Mouse (Mus musculus): ENCODE measurements around the gene Gm4070. TPM values are rescaled to one million over a fixed set of nuclear protein-coding genes. Genes with fewer than 3 reads are reported as not detected.
"Not testable (repeated sequence)": the region's sequence is repeated elsewhere in the genome, so short reads cannot be mapped to it uniquely, and the experiment has no call there.

The Gm4070 gene
- total RNA-seq (2014; fragmentation: Nextera tagmentation) (0.23 and 3.7 TPM in 2 replicates), total RNA-seq (2017) (1.6 and 2.7 TPM in 2 replicates), polyA plus RNA-seq (2012) (not detected in 2 replicates)

- not testable (repeated sequence) for H3K27me3 ChIP-seq (ENCODE audit: insufficient read depth, low read length); DNase-seq (ENCODE audit: low spot score); H3K4me1 ChIP-seq (ENCODE audit: insufficient read depth, low read depth, low read length); H3K9me3 ChIP-seq (replicated peaks); H3K36me3 ChIP-seq (replicated peaks); H3K4me3 ChIP-seq (ENCODE audit: low read depth, low read length)
- peak; percentile 49 for ATAC-seq (ENCODE audit: extremely low read depth, insufficient number of reproducible peaks, low FRiP score, poor library complexity, severe bottlenecking)
Measured at GRCm38 (mm10) chr7:105953812-105954211, at the start of gene Gm4070. TSS of gene Gm4070 (minus strand) at chr7:105953967.

- DNase-seq (ENCODE audit: low spot score); H3K4me1 ChIP-seq (ENCODE audit: insufficient read depth, low read depth, low read length); H3K27me3 ChIP-seq (ENCODE audit: insufficient read depth, low read length); H3K36me3 ChIP-seq (replicated peaks); H3K9me3 ChIP-seq (replicated peaks); H3K4me3 ChIP-seq (ENCODE audit: low read depth, low read length); ATAC-seq (ENCODE audit: extremely low read depth, insufficient number of reproducible peaks, low FRiP score, poor library complexity, severe bottlenecking): not testable (repeated sequence)
Measured at GRCm38 (mm10) chr7:105954540-105954939, 773 bp upstream of the Gm4070 start.

GRCm38 (mm10) chr7:105952408-105952807, 1.4 kb downstream of the Gm4070 start:
- ATAC-seq (ENCODE audit: extremely low read depth, insufficient number of reproducible peaks, low FRiP score, poor library complexity, severe bottlenecking) = peak; percentile 45; the same call in 1 of the 2 replicates
- H3K27me3 ChIP-seq (ENCODE audit: insufficient read depth, low read length); H3K4me3 ChIP-seq (ENCODE audit: low read depth, low read length); H3K9me3 ChIP-seq (replicated peaks); H3K36me3 ChIP-seq (replicated peaks); DNase-seq (ENCODE audit: low spot score); H3K4me1 ChIP-seq (ENCODE audit: insufficient read depth, low read depth, low read length): not testable (repeated sequence)

DNA sequence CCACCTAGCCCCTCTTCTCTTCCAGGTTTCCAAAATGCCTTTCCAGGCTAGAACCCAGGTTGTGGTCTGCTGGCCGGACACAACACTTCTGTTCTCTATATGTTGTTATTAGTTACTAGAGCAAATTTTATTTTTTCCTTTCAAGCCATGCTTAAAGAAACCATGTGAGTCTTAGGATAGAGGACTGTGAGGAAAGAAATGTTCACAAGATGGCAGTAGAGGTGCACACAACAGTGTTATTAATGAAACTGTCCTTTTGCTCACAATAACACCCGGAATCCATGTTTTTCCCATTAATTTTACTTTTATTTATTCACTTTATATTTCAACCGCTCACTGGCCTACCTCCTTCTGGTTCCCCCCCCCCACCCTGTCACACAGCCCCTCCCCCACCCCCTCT, 8.5 kb downstream of the Gm4070 start:
- H3K36me3 ChIP-seq (replicated peaks); H3K9me3 ChIP-seq (replicated peaks); DNase-seq (ENCODE audit: low spot score); H3K4me3 ChIP-seq (ENCODE audit: low read depth, low read length); H3K27me3 ChIP-seq (ENCODE audit: insufficient read depth, low read length); H3K4me1 ChIP-seq (ENCODE audit: insufficient read depth, low read depth, low read length): not testable (repeated sequence)
- ATAC-seq (ENCODE audit: extremely low read depth, insufficient number of reproducible peaks, low FRiP score, poor library complexity, severe bottlenecking) = peak; percentile 49

GRCm38 (mm10) chr7:105932132-105932531, 21.6 kb downstream of the Gm4070 start:
- H3K4me1 ChIP-seq (ENCODE audit: insufficient read depth, low read depth, low read length); H3K4me3 ChIP-seq (ENCODE audit: low read depth, low read length); H3K27me3 ChIP-seq (ENCODE audit: insufficient read depth, low read length); DNase-seq (ENCODE audit: low spot score); H3K36me3 ChIP-seq (replicated peaks); H3K9me3 ChIP-seq (replicated peaks); ATAC-seq (ENCODE audit: extremely low read depth, insufficient number of reproducible peaks, low FRiP score, poor library complexity, severe bottlenecking): not testable (repeated sequence)

GRCm38 (mm10) chr7:105883588-105884336, 70.0 kb downstream of the Gm4070 start:
- not testable (repeated sequence) for H3K4me3 ChIP-seq (ENCODE audit: low read depth, low read length); H3K9me3 ChIP-seq (replicated peaks); DNase-seq (ENCODE audit: low spot score); H3K27me3 ChIP-seq (ENCODE audit: insufficient read depth, low read length); H3K4me1 ChIP-seq (ENCODE audit: insufficient read depth, low read depth, low read length); ATAC-seq (ENCODE audit: extremely low read depth, insufficient number of reproducible peaks, low FRiP score, poor library complexity, severe bottlenecking); H3K36me3 ChIP-seq (replicated peaks)

DNA sequence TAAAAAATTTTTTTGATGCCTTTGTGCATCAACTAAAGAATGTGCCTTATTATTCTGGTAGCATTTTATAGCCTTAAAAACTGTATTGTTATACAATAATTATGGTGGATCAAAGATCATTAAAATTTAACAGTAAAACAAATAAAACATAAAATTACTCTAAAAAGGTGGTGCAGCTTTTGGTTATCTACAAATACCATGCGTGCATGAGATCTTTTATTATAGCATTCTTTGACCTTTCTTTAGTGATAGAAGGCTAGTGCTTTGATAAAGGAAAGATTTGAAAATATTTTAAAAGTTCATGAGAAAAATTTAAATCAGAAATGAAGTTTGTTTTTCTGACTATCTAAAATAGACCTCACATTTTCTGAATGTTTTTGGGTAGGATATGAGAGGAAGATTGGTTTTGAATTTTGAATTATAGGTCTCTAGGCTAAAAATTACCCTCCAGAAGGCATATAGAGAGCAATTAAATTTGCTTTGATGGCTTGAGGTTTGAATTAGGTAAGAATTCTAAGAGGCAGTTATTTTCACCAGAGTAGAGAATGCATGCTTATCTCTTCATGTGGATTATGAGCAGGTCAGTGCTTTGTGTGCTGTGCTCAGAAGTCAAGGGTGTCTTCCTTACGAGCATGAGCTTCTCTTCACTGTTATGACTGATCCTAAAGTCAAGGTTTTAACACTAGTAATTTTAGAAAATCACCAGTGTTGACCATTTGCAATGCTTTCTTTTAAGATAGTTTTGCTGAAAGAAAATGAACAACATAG, 73.9 kb downstream of the Gm4070 start:
- DNase-seq (ENCODE audit: low spot score); H3K9me3 ChIP-seq (replicated peaks); H3K27me3 ChIP-seq (ENCODE audit: insufficient read depth, low read length); H3K4me3 ChIP-seq (ENCODE audit: low read depth, low read length); ATAC-seq (ENCODE audit: extremely low read depth, insufficient number of reproducible peaks, low FRiP score, poor library complexity, severe bottlenecking); H3K4me1 ChIP-seq (ENCODE audit: insufficient read depth, low read depth, low read length); H3K36me3 ChIP-seq (replicated peaks): not testable (repeated sequence)

DNA sequence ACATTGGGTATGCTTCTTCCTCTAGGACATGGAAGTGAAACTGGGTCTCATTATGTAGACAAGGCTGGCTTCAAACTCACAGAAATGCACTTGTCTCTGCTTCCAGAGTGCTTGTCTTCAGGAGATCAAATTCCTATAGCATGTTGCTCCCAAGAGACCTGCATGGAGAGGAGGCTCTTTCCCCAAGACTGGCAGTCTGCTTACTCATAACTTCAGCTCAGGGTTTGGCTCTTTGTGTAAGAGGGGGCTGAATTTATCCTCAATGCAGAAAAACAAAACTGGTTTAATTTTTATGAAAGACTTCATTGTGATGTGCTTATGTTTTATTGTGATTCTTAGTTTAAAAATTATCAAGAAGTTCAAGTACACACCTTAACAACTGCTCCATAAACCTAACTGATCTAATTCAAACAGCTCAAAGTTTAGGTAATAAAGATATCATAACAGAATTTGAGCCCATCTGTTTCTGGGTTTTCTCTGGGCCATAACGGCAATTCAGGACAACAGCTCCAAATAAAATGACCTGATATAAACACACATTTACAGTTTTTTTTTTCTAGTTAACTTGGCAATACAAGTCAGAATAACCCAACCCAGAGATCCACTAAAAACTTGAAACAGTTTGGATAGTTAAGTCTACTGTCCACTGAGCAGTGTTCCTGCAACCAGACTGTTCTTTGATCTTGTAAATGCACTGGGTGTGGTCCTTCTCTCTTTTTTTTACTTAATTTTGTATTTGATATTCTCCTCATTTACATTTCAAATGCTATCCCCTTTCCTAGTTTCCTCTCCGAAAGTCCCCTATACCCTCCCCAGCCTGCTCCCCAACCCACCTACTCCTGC, 97.8 kb downstream of the Gm4070 start:
- H3K4me3 ChIP-seq (ENCODE audit: low read depth, low read length); H3K4me1 ChIP-seq (ENCODE audit: insufficient read depth, low read depth, low read length); H3K36me3 ChIP-seq (replicated peaks); ATAC-seq (ENCODE audit: extremely low read depth, insufficient number of reproducible peaks, low FRiP score, poor library complexity, severe bottlenecking); DNase-seq (ENCODE audit: low spot score); H3K9me3 ChIP-seq (replicated peaks); H3K27me3 ChIP-seq (ENCODE audit: insufficient read depth, low read length): not testable (repeated sequence)

Other genes with a start within 250 kb of the Gm4070 start
- 200 and 228 TPM in 2 replicates for gene Ilk, start 217.4 kb downstream of the Gm4070 start, total RNA-seq (2014; fragmentation: Nextera tagmentation)
- gene Ilk, start 217.4 kb downstream of the Gm4070 start, total RNA-seq (2017) = 89.3 and 99.4 TPM in 2 replicates
- gene Ilk, start 217.4 kb downstream of the Gm4070 start, polyA plus RNA-seq (2012) = 19.8 and 21.1 TPM in 2 replicates
- 51.5 and 69.0 TPM in 2 replicates for gene Rrp8, start 216.6 kb downstream of the Gm4070 start, total RNA-seq (2014; fragmentation: Nextera tagmentation)
- 27.4 and 29.4 TPM in 2 replicates for gene Rrp8, start 216.6 kb downstream of the Gm4070 start, total RNA-seq (2017)
- 30.4 and 35.1 TPM in 2 replicates for gene Rrp8, start 216.6 kb downstream of the Gm4070 start, polyA plus RNA-seq (2012)
- gene Taf10, start 209.6 kb downstream of the Gm4070 start, total RNA-seq (2014; fragmentation: Nextera tagmentation) = 353 and 389 TPM in 2 replicates
- 202 and 540 TPM in 2 replicates for gene Taf10, start 209.6 kb downstream of the Gm4070 start, total RNA-seq (2017)
- gene Taf10, start 209.6 kb downstream of the Gm4070 start, polyA plus RNA-seq (2012) = 263 and 330 TPM in 2 replicates
- 157 and 173 TPM in 2 replicates for gene Tpp1, start 201.7 kb downstream of the Gm4070 start, total RNA-seq (2014; fragmentation: Nextera tagmentation)
- gene Tpp1, start 201.7 kb downstream of the Gm4070 start, total RNA-seq (2017) = 67.3 and 72.9 TPM in 2 replicates
- gene Tpp1, start 201.7 kb downstream of the Gm4070 start, polyA plus RNA-seq (2012) = 48.8 and 49.0 TPM in 2 replicates
- gene Dchs1, start 166.3 kb downstream of the Gm4070 start, total RNA-seq (2014; fragmentation: Nextera tagmentation) = not detected in 2 replicates
- 0.05 and 0.06 TPM in 2 replicates for gene Dchs1, start 166.3 kb downstream of the Gm4070 start, total RNA-seq (2017)
- under 0.01 TPM in 1 of 2 replicates, not detected in the other for gene Dchs1, start 166.3 kb downstream of the Gm4070 start, polyA plus RNA-seq (2012)
- 159 and 162 TPM in 2 replicates for gene Mrpl17, start 142.9 kb downstream of the Gm4070 start, total RNA-seq (2014; fragmentation: Nextera tagmentation)
- 50.3 and 58.4 TPM in 2 replicates for gene Mrpl17, start 142.9 kb downstream of the Gm4070 start, total RNA-seq (2017)
- gene Mrpl17, start 142.9 kb downstream of the Gm4070 start, polyA plus RNA-seq (2012) = 111 and 125 TPM in 2 replicates